Mouse (Mus musculus) embryonic fibroblast, embryonic 13.5 days (primary cell): ENCODE results near the gene Dhrs7b.
A peak's percentile ranks its signal among the peaks of the same experiment; 100 is the strongest.

ENCODE experiments used
- CTCF ChIP-seq: IDR thresholded peaks from 2 replicates; pipeline ENCODE4 v1.5.1; 2011; ENCODE audit warnings: mild to moderate bottlenecking, control low read depth, low read length, moderate library complexity, borderline replicate concordance; ENCODE audit not compliant: insufficient read depth
- POLR2A ChIP-seq: IDR thresholded peaks from 2 replicates; pipeline ENCODE4 v1.6.1; 2011; ENCODE audit warnings: low read depth, mild to moderate bottlenecking, control low read depth, low read length, moderate library complexity

DNA sequence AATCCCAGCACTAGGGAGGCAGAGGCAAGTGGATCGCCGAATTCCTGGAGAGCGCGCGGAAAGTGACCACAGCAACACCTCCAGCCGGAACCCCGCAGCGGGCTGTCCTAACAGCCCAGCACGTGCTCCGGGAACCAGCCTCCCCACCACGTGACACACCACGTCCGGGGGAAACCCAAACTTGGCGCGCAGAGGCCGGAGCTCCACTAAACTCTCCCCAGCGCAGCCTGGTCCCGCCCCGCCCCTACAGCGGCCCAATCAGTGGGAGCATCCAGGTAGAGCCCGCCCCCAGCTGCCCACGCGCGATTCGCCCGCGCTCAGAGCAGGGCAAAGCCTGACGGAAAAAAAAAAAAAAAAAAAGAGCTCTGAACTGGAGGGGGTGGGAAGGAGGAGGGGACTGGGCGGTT, 19.4 kb upstream of the Dhrs7b start:
- no peak for TF ChIP-seq CTCF
- 0 out of 2 replicates have a peak, but pooled peaks have one; percentile 33 for TF ChIP-seq POLR2A
